Mouse (Mus musculus) neural tube, embryonic 12.5 days (tissue): ENCODE measurements around the gene Rabgap1l. TPM values are rescaled to one million over a fixed set of nuclear protein-coding genes. Genes with fewer than 3 reads are reported as not detected.
A peak's percentile ranks its signal among the peaks of the same experiment; 100 is the strongest.

ENCODE experiments used
- ATAC-seq: fragments of 200-750 bp; cut with Nextera tagmentation; 2 replicates; pipeline ENCODE4 v1.8.0; 2017; ENCODE audit warnings: low read depth, mild to moderate bottlenecking, moderate TSS enrichment, moderate library complexity; ENCODE audit not compliant: low FRiP score
- H3K27ac ChIP-seq: fragments of 300-500 bp; sonication (generic); 2 replicates; pipeline ENCODE4 v1.5.1; 2016
- H3K27me3 ChIP-seq: fragments of 300-500 bp; sonication (generic); replicated peaks from 2 replicates; pipeline ENCODE4 v1.6.1; 2016; ENCODE audit warnings: mild to moderate bottlenecking
- H3K36me3 ChIP-seq: fragments of 300-500 bp; sonication (generic); 2 replicates; pipeline ENCODE4 v1.6.1; 2016; ENCODE audit warnings: mild to moderate bottlenecking
- H3K4me1 ChIP-seq: fragments of 300-500 bp; sonication (generic); 2 replicates; pipeline ENCODE4 v1.6.1; 2016
- H3K4me2 ChIP-seq: fragments of 300-500 bp; sonication (generic); replicated peaks from 2 replicates; pipeline ENCODE4 v1.6.1; 2016; ENCODE audit warnings: mild to moderate bottlenecking
- H3K4me3 ChIP-seq: fragments of 300-500 bp; sonication (generic); 2 replicates; pipeline ENCODE4 v1.5.1; 2016
- H3K9ac ChIP-seq: fragments of 300-500 bp; sonication (generic); 2 replicates; pipeline ENCODE4 v1.6.1; 2016; ENCODE audit warnings: mild to moderate bottlenecking
- H3K9me3 ChIP-seq: fragments of 300-500 bp; sonication (generic); 2 replicates; pipeline ENCODE4 v1.6.1; 2016; ENCODE audit warnings: mild to moderate bottlenecking
- WGBS: fragments of 180-500 bp; shearing (Covaris S2); methylation state at CpG from one replicate; pipeline ENCODE4 v1.1.7; 2016; 5-methylcytosine and 5-hydroxymethylcytosine counted together
- polyA plus RNA-seq: library from polyadenylated mRNA; unstranded; fragments of >200 nt; fragmentation: Nextera tagmentation; extraction: Ambion mirVana; gene quantifications from 2 replicates; pipeline ENCODE4 v1.2.1, GENCODE M21; 2016

Rabgap1l gene
- polyA plus RNA-seq, 1 experiment from 2014 or later, result 16.2 TPM

GRCm38 (mm10) chr1:160547934-160548876 is 244.8 kb downstream of the Rabgap1l start:
- ATAC-seq, result peak; percentile 37; the same call in 1 of the 2 replicates
- no peak overlapping the region for H3K4me3 ChIP-seq
- WGBS, result 41% methylated on average over 4 of the region's 4 CpGs
- H3K9ac ChIP-seq, result no peak overlapping the region
- no peaks in the 10 kb centered on the region for H3K36me3 ChIP-seq
- no peaks in the 10 kb centered on the region for H3K4me1 ChIP-seq
- no peak overlapping the region for H3K27ac ChIP-seq
- no peaks in the 10 kb centered on the region for H3K9me3 ChIP-seq
- H3K27me3 ChIP-seq, result no peaks in the 10 kb centered on the region
- no peak overlapping the region for H3K4me2 ChIP-seq

GRCm38 (mm10) chr1:160535649-160536048 is 257.4 kb downstream of the Rabgap1l start:
- ATAC-seq, result no peak
- Histone ChIP-seq H3K36me3 (no peaks in the 10 kb centered on the region), H3K9me3 (no peaks in the 10 kb centered on the region), H3K4me3 (no peak overlapping the region), H3K27ac (no peak overlapping the region), H3K4me2 (no peak overlapping the region), H3K27me3 (no peaks in the 10 kb centered on the region), H3K4me1 (no peaks in the 10 kb centered on the region), H3K9ac (no peak overlapping the region)
- 92% methylated on average over 8 of the region's 8 CpGs for WGBS

- Histone ChIP-seq H3K27ac (no peak overlapping the region), H3K27me3 (no peaks in the 10 kb centered on the region), H3K4me1 (no peaks in the 10 kb centered on the region), H3K36me3 (no peaks in the 10 kb centered on the region), H3K9ac (no peak overlapping the region), H3K4me3 (no peak overlapping the region), H3K9me3 (no peaks in the 10 kb centered on the region), H3K4me2 (no peak overlapping the region)
- peak; percentile 80 for ATAC-seq
- 70% methylated on average over 2 of the region's 2 CpGs for WGBS
Measured at GRCm38 (mm10) chr1:160534571-160535335, 258.3 kb downstream of the Rabgap1l start.

GRCm38 (mm10) chr1:160533209-160533820 is 259.7 kb downstream of the Rabgap1l start:
- 57% methylated on average over 6 of the region's 6 CpGs for WGBS
- H3K27ac ChIP-seq, result no peak overlapping the region

GRCm38 (mm10) chr1:160531402-160531801 is 261.6 kb downstream of the Rabgap1l start:
- WGBS, result 36% methylated on average over 5 of the region's 5 CpGs
- Histone ChIP-seq H3K4me3 (no peak overlapping the region), H3K27me3 (no peaks in the 10 kb centered on the region), H3K4me1 (no peaks in the 10 kb centered on the region), H3K36me3 (no peaks in the 10 kb centered on the region), H3K9me3 (no peaks in the 10 kb centered on the region), H3K4me2 (no peak overlapping the region), H3K27ac (no peak overlapping the region), H3K9ac (no peak overlapping the region)
- ATAC-seq, result peak; percentile 83

More at GRCm38 (mm10) chr1:160533209-160533820, 259.7 kb downstream of the Rabgap1l start:
- Histone ChIP-seq H3K4me2 (no peak overlapping the region), H3K27me3 (no peaks in the 10 kb centered on the region), H3K4me1 (no peaks in the 10 kb centered on the region), H3K36me3 (no peaks in the 10 kb centered on the region), H3K9me3 (no peaks in the 10 kb centered on the region), H3K9ac (no peak overlapping the region), H3K4me3 (no peak overlapping the region)
- ATAC-seq, result peak; percentile 34; the same call in 1 of the 2 replicates

- ATAC-seq, result no peak
- no peaks in the 10 kb centered on the region for H3K36me3 ChIP-seq
- H3K27ac ChIP-seq, result no peak overlapping the region
- H3K4me1 ChIP-seq, result no peaks in the 10 kb centered on the region
- 90% methylated on average over 3 of the region's 3 CpGs for WGBS
- H3K4me3 ChIP-seq, result no peak overlapping the region
- no peak overlapping the region for H3K4me2 ChIP-seq
- H3K27me3 ChIP-seq, result no peaks in the 10 kb centered on the region
- H3K9me3 ChIP-seq, result no peaks in the 10 kb centered on the region
- H3K9ac ChIP-seq, result no peak overlapping the region
Measured at GRCm38 (mm10) chr1:160521918-160522317, 271.1 kb downstream of the Rabgap1l start.

- no peak overlapping the region for H3K4me3 ChIP-seq
- WGBS, result 11% methylated on average over 3 of the region's 3 CpGs
- no peaks in the 10 kb centered on the region for H3K4me1 ChIP-seq
- no peak overlapping the region for H3K27ac ChIP-seq
- ATAC-seq, result peak; percentile 77
- H3K9me3 ChIP-seq, result no peaks in the 10 kb centered on the region
- no peak overlapping the region for H3K9ac ChIP-seq
- H3K27me3 ChIP-seq, result no peaks in the 10 kb centered on the region
- no peak overlapping the region for H3K4me2 ChIP-seq
- H3K36me3 ChIP-seq, result no peaks in the 10 kb centered on the region
Measured at GRCm38 (mm10) chr1:160520665-160521064, 272.3 kb downstream of the Rabgap1l start.

- Histone ChIP-seq H3K4me2 (no peak overlapping the region), H3K4me3 (no peak overlapping the region), H3K36me3 (no peaks in the 10 kb centered on the region), H3K9ac (no peak overlapping the region), H3K9me3 (no peaks in the 10 kb centered on the region), H3K27ac (no peak overlapping the region), H3K27me3 (no peaks in the 10 kb centered on the region), H3K4me1 (no peaks in the 10 kb centered on the region)
- 67% methylated on average over 1 of the region's 1 CpGs for WGBS
- peak; percentile 68; the same call in 1 of the 2 replicates for ATAC-seq
Measured at GRCm38 (mm10) chr1:160519896-160520465, 273.0 kb downstream of the Rabgap1l start.

- Histone ChIP-seq H3K27ac (no peak overlapping the region), H3K27me3 (no peaks in the 10 kb centered on the region), H3K4me3 (no peak overlapping the region), H3K4me1 (no peaks in the 10 kb centered on the region), H3K9ac (no peak overlapping the region), H3K36me3 (no peaks in the 10 kb centered on the region), H3K4me2 (no peak overlapping the region), H3K9me3 (no peaks in the 10 kb centered on the region)
- ATAC-seq, result no peak
- WGBS, result 88% methylated on average over 4 of the region's 4 CpGs
Measured at GRCm38 (mm10) chr1:160518552-160518951, 274.5 kb downstream of the Rabgap1l start.

GRCm38 (mm10) chr1:160507766-160508165 is 285.2 kb downstream of the Rabgap1l start:
- Histone ChIP-seq H3K9ac (no peak overlapping the region), H3K36me3 (no peaks in the 10 kb centered on the region), H3K4me2 (no peak overlapping the region), H3K9me3 (no peaks in the 10 kb centered on the region), H3K27ac (no peak overlapping the region), H3K4me3 (no peak overlapping the region), H3K4me1 (no peaks in the 10 kb centered on the region), H3K27me3 (no peaks in the 10 kb centered on the region)
- ATAC-seq, result no peak

GRCm38 (mm10) chr1:160496906-160497577 is 296.0 kb downstream of the Rabgap1l start:
- no peak overlapping the region for H3K27ac ChIP-seq
- H3K9ac ChIP-seq, result no peak overlapping the region
- H3K9me3 ChIP-seq, result no peaks in the 10 kb centered on the region
- no peak overlapping the region for H3K4me2 ChIP-seq
- no peaks in the 10 kb centered on the region for H3K36me3 ChIP-seq
- no peak overlapping the region for H3K4me3 ChIP-seq
- no peaks in the 10 kb centered on the region for H3K27me3 ChIP-seq
- 54% methylated on average over 3 of the region's 3 CpGs for WGBS
- 0 out of 2 replicates have a peak, but pooled peaks have one; percentile 53 for ATAC-seq
- no peaks in the 10 kb centered on the region for H3K4me1 ChIP-seq
